Mouse (Mus musculus) kidney, adult 2 months (tissue): ENCODE data around the gene Vdac2.

Experiments
- CTCF ChIP-seq: fragments of 200-500 bp; conservative IDR thresholded peaks from 2 replicates; pipeline ENCODE4 v1.5.1; 2011; ENCODE audit warnings: low read depth, mild to moderate bottlenecking, control low read depth, low read length, moderate library complexity, mixed read lengths; ENCODE audit not compliant: insufficient read depth, insufficient read length
- POLR2A ChIP-seq: fragments of 200-500 bp; IDR thresholded peaks from one replicate; pipeline ENCODE4 v1.6.1; 2011; ENCODE audit warnings: low read depth, low read length, control low read depth

DNA sequence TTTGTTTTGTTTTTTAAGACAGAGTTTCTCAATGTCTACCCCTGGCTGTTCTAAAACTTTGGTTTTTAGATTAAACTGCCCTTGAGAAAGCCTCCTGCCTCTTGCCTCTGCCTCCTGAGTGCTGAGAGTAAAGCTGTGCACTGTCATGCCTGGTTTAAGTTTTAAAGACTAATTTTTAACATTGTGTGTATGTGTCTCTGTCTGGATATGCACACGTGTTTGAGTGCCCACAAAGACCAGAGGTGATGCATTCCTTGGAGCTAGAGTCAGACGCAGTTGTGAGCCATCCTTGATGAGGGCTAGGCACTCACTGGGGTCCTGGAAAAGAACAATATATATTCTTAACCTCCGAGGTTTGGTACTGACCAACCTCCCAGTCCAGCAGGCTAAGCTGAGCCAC is 37.7 kb upstream of the Vdac2 start:
- no peak for TF ChIP-seq CTCF
- no peak for TF ChIP-seq POLR2A
